Mouse (Mus musculus) 3T3-L1 (cell line): ENCODE measurements around the gene Cers5.

Source experiments
- DNase-seq: peaks from one replicate; pipeline ENCODE4 v3.0.0-alpha.2; 2015; ENCODE audit warnings: low read depth, low spot score

The Cers5 gene

DNA sequence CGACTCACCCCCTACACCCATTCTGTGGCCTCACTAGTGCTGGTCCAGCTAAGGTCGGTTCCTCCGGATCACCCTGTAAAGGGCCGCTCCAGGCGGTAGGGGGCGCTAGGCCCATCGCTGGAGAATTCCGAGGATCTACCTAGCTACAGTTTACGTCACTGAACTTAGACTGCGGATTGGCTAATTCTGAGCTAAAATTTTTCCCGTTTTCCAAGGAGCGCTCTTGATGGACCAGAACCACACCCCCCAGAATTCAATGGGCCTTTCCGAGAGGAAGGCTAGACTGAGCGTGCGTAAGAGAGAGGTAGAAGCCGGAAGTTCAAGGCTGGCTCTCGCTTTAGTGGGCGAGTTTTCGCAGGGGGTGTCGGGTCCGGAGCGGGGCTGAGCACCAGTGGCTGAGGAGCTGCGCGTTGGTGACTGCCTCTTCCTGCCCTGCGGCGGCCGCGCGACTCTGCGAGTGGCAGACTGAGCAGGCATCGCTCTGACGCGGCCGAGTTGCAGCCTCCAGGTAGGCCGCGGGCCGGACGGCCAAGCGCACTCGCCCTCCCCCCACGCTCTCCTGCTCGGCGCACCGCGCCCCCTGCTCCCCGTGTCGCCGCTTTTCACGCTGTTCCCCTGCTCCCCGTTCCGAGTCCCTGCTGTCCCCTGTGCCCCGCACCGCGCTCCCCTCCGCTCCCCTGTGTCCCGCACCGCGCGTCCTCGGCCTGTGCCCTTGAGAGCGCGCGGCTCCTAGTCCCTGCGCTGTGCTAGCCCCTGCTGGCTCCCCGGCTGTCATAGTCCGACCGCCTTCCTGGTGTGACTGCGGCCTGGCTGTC, 47.1 kb downstream of the Cers5 start, which contains the start of gene Cox14:
Gene Cox14, plus strand, starts transcription at position 278 of the 815 bp plus-strand sequence.
- DNase-seq, result peak; percentile 100

DNA sequence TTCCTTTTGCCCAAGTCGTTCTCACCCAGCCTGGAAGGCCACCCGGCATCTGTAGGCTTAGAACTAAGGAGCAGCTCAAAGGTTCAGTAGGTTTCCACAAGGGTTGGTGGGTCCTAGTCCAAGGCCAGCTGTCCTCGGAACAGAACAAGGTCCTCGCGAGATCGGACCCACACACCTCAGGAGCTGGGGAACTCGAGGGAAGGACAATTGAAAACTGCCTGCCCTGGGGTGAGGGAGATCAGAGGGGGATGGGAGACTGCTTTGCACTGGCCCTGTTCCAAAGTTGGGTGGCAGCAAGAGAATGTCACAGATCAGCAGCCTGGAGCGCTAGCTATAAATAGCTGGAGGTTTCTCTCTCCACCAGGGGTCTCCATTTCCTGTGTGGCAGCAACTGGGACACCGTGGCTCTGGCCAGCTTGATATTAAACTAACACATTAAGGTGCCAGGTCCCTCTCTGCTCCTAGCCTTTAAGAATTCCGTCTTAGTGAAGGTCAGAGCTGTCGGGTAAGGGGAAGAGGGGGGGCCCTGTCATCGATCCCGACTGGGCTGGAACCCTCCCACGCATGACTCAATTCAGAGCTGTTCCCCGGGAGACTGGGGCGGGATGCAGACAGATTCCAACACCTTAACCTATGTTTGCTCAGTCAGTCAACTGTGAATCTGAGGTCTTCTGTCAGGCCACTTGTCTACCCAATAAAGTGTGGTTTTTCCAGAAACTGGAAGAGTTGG, 48.2 kb downstream of the Cers5 start:
- peak; percentile 81 for DNase-seq

DNA sequence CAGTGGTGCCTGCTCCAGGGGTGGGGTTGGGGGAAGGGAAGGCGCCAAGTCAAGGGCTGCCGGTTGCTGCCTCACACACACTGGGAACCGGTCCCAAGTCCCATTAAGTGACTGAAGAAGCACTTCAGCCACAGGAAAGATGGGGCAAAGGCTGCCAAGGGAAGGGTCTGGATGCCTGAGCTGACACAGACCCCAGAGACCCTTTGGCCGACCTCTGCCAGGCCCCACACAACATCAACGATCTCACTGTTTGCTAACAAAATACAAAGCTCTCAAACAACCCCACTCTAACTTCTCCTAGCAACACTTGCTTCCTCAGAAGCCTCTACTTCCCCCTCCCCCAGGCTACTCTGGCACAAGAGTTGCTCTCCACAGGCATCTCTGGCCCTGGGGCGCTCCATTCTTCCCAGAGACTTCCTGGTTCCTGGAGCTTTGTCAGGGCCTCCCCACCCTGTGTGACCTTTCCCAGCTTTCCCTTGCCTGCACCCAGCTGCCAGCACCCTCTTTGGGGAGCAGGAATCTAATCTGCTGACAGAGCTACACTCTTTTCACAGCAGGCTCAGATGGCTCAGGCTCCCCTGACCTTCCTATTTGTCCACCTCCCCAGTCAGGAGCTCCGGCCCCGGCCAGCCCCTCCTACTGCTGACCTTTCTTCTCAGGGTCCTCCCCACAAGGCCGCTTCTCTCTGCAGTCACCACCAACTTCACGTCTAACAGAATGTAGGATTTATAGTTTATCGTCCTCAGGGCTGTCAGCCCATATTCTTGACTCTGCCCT, 49.0 kb downstream of the Cers5 start:
- peak; percentile 87 for DNase-seq

DNA sequence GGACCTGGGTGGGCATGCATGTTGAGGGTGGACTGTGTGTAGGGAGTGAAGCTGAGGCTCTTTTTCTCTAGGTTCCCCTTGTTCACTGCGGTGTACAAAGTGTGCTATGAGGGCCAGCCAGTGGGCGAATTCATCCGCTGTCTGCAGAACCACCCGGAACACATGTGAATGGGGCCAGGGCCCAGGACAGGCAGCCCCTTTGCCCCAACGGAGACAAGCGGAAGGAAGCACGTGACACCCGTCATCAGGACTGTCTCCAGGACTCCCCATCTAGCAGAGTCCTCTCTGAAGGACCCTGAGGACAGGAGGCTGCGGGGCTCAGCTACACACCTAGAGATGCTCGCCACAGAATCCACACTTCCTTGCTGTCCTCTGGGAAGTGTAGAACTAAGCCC, 49.6 kb downstream of the Cers5 start:
- DNase-seq, result no peak

DNA sequence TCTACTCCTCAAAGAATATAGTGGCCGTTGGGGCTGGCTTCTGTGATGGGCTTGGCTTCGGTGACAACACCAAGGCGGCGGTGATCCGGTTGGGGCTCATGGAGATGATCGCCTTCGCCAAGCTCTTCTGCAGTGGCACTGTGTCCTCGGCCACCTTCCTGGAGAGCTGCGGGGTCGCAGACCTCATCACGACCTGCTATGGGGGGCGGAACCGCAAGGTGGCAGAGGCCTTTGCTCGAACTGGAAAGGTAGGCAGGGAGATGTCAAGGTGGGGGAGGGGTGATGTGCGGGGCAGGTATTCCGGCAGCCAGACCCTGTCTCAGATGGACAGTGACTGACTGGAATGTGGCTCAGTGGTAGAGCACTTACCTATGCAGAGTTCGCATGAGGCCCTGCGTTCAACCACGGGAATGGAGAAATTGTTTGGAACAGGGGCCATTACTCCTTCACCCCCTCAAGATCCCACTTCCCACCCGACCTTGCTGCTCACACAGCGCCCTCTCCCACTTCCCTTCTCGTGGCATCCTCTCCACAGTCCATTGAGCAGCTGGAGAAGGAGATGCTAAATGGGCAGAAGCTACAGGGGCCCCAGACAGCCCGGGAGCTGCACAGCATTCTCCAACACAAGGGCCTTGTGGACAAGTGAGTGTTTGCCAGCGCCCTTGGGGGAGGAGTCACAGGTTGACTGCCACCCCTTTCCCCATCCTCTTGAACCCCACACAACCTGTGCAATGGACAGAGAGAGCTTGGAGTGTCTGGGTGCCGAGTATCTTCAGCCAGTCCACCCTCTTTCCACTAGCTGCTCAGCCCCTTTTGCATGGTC, 50.6 kb downstream of the Cers5 start:
- DNase-seq, result no peak

DNA sequence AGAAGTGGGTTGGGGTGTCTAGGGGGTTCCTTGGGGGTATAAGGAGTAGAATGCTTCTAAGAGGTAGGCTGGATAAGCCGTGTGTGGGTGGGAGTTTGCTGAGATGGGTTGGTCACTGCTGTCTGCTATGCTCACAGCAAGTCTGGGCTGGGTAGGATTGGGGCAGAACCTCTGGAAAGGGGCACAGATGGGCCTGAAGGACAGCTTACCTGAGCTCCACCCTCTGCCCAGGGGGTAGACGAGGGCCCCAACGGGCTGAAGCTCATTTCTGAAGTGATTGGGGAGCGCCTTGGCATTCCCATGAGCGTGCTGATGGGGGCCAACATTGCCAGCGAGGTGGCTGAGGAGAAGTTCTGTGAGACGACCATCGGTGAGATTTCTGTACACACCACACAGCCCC, 52.8 kb downstream of the Cers5 start:
- DNase-seq, result no peak

DNA sequence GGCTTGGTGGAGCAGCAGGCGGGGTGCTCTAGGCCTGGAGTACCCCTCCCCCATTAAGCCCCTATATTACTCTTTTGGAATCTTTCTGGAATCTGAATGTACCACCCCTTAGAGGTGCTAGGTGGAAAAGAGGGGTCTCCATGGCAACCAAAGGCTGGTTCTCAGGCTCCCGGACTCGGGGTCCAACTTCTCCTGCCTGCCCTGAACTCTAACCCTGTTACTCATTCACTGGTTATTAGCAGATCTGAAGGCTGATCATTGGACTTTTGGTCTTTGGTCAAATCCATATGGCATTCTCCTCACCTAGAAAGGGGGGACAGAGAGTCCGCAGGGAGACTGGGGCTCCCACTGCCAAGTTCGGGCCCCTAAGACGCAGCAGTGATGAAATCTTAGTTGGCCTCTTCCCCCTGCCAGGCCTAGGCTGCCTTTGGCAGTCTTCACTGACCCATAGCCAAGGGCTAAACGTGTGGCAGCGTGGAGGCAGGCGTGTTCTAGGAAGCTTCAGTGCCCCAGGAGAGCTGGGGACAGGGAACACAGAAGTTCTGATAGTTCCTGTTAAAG, 54.1 kb downstream of the Cers5 start:
- no peak for DNase-seq

GRCm38 (mm10) chr15:99717386-99718334, 55.0 kb downstream of the Cers5 start, which contains the start of gene Gpd1:
Gene Gpd1 (plus strand): TSS chr15:99717515.
- DNase-seq, result no peak

DNA sequence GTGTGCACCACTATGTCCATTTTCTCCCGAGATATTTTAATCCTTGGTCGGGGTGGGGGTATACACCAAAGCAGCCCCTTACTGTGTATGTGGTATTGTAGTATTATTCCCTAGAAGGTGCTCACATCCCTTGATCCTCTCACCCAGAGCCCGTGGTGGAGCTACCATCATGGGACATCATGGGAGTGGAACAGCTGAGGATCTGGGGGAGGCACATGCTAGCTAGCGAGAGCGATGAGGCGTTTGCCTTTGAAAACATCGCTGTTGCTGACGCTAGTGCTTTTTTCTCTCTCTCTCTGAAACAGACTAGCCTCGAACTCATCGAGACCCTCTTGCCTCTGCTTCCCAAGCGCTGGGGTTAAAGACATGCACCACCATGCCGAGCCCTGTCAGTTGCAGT, 55.9 kb downstream of the Cers5 start:
- DNase-seq, result no peak

GRCm38 (mm10) chr15:99715982-99716746, 56.5 kb downstream of the Cers5 start:
- DNase-seq, result no peak

- no peak for DNase-seq
Measured at GRCm38 (mm10) chr15:99715361-99715865, 57.3 kb downstream of the Cers5 start.

DNA sequence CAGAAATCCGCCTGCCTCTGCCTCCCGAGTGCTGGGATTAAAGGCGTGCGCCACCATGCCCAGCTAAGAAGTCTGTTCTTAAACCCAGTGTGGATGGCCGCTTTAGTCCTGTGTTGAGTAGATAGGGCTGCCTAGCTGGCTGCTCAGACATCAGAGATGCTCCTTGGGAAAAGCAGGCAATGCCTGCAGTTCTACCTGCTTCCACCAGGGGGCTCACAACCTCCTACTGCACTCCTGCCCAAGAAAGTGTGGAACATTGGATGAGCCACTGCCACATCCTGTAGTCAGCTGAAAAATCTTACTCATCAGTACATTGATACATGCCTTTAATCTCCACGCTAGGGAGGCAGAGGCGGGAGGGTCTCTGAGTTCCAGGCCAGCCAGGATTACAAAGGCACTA, 57.8 kb downstream of the Cers5 start:
- DNase-seq, result peak; percentile 90

- no peak for DNase-seq
Measured at GRCm38 (mm10) chr15:99714206-99714605, 58.5 kb downstream of the Cers5 start.

DNA sequence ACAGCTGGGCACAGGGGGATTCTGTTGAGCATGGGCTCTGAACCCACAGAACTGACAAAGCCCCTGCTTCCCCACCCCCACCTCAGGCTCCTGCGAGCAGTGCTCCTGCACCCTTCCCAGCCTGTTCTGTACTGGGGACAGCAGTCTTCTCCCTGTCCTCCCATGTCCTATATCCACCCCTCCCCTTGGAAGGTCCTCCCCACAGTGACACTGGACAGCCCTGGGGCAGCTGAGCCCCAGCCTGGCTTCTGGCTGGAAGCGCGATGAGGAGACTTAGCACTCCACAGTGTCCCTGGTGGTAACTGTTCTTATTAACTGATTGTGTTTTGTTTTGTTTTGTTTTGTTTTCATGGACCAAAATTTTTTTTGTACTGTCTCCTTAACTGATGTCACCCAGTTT, 59.1 kb downstream of the Cers5 start:
- no peak for DNase-seq

DNA sequence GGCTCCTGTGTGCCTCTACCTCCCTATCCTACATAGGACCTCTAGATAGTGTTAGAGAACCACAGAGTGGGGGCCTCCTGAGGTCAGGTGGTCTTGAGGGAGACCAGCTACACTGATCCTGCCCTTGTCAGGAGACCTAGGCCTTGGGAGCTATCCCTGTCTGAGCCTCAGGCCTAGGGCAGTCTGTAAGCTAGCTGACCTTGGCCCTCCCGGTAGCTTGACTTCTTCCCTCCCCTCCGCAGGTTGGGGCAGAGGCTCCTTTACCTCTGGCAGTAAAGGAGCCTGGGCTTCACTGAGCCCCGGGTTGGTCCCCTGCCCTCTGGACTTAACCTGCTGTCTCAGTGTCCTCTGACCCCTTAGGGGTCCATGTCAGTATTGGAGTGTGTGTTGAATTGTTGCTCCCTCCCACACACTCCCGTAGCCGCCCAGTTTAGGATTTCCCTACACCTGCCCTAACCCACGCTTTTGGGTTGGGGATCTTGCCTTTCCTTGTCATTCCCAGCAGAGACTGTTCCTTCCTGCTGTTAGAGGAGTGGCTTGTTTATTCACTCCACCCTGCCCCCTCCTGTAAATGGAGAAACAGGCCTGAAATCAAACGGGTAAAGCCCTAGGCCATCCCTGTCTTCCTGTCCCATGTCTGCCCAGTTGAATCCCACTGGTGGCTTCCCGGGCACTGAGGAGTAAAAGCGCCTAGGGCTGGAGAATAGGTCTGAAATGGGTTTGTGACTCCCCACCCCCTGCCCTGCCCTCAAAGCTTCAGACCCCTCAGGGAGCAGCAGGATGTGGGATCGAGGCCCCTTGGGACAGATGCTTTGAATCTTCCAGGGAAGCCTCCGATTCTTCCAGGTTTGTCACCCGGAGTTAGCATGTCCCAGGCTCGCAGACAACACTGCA, 59.8 kb downstream of the Cers5 start:
- DNase-seq, result no peak

GRCm38 (mm10) chr15:99711491-99711890, 61.2 kb downstream of the Cers5 start:
- no peak for DNase-seq
